Mouse (Mus musculus): ENCODE results near the gene Vps26a. TPM values are rescaled to one million over a fixed set of nuclear protein-coding genes. Genes with fewer than 3 reads are reported as not detected.
"Not testable (repeated sequence)": the region's sequence is repeated elsewhere in the genome, so short reads cannot be mapped to it uniquely, and the experiment has no call there.

Vps26a gene
- polyA plus RNA-seq, 1 experiment = 78.1 TPM

DNA sequence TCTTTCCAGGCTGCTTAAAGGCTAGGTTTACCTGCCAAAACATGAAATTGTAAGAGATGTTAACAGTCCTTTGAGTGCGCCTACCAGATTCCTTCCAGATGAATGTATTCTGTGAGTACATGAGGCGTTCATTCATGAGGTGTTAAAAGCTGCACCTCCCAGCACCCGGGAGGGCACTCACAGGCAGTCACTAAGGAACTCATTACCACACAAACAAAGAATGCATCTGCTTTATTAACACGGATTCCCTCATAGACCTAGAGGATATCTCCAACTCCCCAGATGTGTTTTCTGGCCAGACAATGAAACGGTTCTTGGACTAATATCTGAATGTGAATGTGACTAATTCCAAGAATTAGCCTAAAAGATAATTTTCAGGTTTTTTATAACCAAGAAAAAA lies 15.5 kb downstream of the Vps26a start:
- no peak for TF ChIP-seq CTCF (IDR thresholded peaks at IDR 0.05; ENCODE audit: borderline replicate concordance, insufficient read depth, low read length)
- no peak for TF ChIP-seq POLR2A (IDR thresholded peaks at IDR 0.05; ENCODE audit: low read depth, low read length)
- H3K4me1 ChIP-seq (ENCODE audit: control insufficient read depth, insufficient read depth, low read length) = no peaks in the 10 kb centered on the region; the same call in 1 of the 2 replicates
- H3K27ac ChIP-seq (ENCODE audit: insufficient read depth, low read length) = no peak overlapping the region
- no peak overlapping the region for H3K4me3 ChIP-seq (ENCODE audit: insufficient read depth, low read length)

DNA sequence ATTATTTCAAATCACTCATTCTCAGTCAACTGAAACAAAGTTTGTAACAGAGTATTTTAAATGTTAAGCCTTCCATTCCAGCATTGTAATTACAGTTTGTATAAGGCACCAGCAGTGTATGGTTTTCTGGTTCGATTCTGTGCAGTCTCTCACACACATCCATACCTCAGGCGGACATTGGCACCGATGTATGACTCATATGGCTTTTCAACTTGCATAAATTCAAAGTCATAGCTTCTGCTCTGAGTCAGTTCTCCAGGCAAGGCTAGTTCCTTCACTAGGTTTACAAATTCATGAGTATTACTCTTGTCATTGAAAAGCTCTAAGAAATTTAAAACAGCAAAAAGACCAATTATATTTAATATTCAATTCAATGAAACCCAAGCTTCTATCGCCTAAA lies 16.9 kb downstream of the Vps26a start:
- Histone ChIP-seq H3K4me1 (ENCODE audit: control insufficient read depth, insufficient read depth, low read length) (no peaks in the 10 kb centered on the region; the same call in 1 of the 2 replicates), H3K4me3 (ENCODE audit: insufficient read depth, low read length) (no peak overlapping the region), H3K27ac (ENCODE audit: insufficient read depth, low read length) (no peak overlapping the region)
- no peak for TF ChIP-seq POLR2A (IDR thresholded peaks at IDR 0.05; ENCODE audit: low read depth, low read length)

DNA sequence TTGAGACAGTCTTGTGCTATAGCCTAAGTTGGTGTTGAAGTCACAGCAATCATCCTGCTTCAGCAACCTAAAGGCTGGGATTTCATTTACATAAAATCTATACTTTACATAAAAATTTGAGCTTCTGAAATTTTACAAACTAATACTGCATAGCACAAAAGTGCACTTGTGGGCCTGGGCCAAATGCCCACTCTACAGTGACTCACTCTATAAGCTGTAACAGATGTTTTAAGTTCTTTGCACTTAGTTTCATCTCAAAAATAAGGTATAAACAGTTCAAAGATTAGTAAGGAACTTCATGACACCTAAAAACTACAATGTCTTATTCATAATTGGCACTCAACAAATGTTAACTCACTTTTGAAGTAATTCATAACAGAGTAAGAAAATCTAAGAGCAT lies 25.3 kb downstream of the Vps26a start:
- no peak overlapping the region for H3K27ac ChIP-seq (ENCODE audit: insufficient read depth, low read length)
- no peak overlapping the region for H3K4me3 ChIP-seq (ENCODE audit: insufficient read depth, low read length)
- peaks cover 8% of the 10 kb centered on the region for H3K4me1 ChIP-seq (ENCODE audit: control insufficient read depth, insufficient read depth, low read length)
- TF ChIP-seq CTCF (IDR thresholded peaks at IDR 0.05; ENCODE audit: borderline replicate concordance, insufficient read depth, low read length) (no peak), POLR2A (IDR thresholded peaks at IDR 0.05; ENCODE audit: low read depth, low read length) (no peak)

DNA sequence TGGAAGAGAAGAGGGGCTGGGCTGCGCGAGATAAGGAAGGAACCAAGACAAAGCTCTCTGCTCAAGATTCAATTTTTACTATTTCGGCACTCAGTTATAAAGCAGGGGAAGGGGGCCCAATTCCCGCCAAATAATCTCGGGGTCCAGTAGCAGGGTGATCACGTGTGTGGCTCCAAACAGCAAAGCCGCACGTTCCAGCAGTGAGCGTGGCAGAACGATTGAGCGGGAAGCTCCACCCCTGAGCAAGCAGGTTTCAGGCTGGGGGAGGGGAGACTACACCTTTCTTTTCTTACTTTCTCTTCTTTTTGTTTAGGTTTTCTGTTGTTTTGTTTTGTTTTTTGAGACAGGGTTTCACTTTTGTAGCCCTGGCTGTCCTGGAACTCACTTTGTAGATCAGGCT lies 34.6 kb downstream of the Vps26a start:
- not testable (repeated sequence) for H3K4me1 ChIP-seq (ENCODE audit: control insufficient read depth, insufficient read depth, low read length); H3K4me3 ChIP-seq (ENCODE audit: insufficient read depth, low read length); H3K27ac ChIP-seq (ENCODE audit: insufficient read depth, low read length)

DNA sequence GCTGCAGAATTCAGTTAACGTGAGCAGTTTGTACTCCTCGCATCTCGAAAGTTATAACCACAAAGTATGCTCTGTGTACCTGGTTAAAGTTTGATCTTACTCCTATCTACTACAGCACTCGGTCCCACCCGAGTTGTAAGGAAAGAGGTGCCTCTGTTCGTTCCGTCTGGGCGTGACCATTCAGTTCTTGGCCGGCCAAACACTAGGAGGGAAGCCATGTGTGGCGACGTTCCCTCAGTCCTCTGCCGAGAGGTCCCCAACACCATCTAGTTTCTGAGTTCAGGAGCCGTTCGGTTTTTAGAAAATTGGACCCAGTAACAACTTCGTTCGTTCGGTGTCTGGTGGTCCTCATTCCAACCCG lies 36.3 kb downstream of the Vps26a start:
- Histone ChIP-seq H3K4me3 (ENCODE audit: insufficient read depth, low read length) (peak overlapping the region; percentile 99), H3K4me1 (ENCODE audit: control insufficient read depth, insufficient read depth, low read length) (peaks cover 5% of the 10 kb centered on the region; the same call in 1 of the 2 replicates), H3K27ac (ENCODE audit: insufficient read depth, low read length) (peak overlapping the region; percentile 86)
- TF ChIP-seq CTCF (IDR thresholded peaks at IDR 0.05; ENCODE audit: borderline replicate concordance, insufficient read depth, low read length) (no peak), POLR2A (IDR thresholded peaks at IDR 0.05; ENCODE audit: low read depth, low read length) (no peak)

DNA sequence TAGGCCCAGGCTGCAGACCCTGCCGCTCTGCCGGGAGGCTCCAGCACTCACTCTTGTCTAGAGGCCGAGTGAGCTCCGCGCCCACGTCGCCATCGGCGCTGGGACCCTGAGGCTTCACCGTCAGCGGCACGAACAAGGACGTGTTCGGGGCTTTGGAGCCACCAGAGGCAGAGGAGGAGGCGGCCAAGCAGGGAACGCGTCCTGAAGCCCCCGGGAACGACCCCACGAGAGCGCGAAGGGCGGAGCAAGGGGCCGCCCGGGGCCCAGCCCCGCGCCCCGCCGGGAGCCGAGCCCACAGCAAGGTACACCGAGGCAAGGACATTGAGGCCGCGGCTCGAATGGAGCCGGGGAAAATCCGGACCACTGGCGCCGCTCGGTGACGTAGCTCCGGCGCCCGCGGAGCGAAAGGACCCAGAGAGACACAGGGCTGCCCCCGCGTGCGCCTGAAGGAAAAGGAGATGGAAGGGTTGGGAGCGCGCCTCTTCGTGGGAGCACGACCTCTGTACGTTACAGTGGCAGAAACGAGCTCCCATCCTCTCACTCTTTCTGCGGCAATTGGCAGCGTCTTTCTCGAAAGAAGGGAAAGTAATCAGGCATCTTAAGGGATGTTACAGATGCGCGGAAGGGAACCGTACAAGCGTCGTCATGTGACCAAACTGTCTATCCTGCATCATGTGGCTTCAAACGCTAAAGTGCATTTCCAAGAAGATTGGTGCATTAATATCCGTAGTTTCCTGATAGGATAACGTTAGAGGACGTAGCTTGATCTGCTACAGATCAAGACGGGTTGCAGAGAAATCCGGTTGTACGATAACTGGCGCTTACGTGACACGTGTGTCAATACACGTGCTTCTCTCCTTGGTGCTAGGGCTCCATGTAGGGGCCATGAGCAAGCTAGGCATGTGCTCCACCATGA lies 37.0 kb downstream of the Vps26a start, which contains the start of the genes 4930507D05Rik and Supv3l1:
TSS of gene 4930507D05Rik (plus strand) at position 126 of the 916 bp plus-strand sequence.
TSS of gene Supv3l1 (minus strand) at position 375 of the 916 bp plus-strand sequence.
- TF ChIP-seq POLR2A (IDR thresholded peaks at IDR 0.05; ENCODE audit: low read depth, low read length) (peak; percentile 69), CTCF (IDR thresholded peaks at IDR 0.05; ENCODE audit: borderline replicate concordance, insufficient read depth, low read length) (no peak)

DNA sequence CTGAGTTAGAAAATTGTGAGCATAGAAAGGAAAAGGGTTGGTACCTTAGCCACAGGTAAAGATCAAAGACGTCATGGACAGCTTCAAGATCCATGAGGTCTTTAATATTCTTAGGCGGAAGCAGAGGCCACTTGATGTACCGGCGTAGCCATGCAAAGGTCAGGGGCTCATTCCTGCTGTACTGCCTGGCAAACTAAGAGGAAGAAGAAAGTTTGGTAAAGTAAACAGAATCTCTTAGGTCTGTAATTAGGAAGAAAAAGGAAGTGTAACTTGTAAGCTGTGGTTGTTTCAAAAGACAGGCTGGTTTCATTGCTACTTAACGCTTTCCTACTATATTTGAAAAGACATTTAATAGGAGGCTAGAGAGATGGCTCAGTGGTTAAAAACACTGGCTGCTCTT lies 56.2 kb downstream of the Vps26a start:
- H3K4me1 ChIP-seq (ENCODE audit: control insufficient read depth, insufficient read depth, low read length) = no peaks in the 10 kb centered on the region
- H3K4me3 ChIP-seq (ENCODE audit: insufficient read depth, low read length) = no peak overlapping the region
- H3K27ac ChIP-seq (ENCODE audit: insufficient read depth, low read length) = no peak overlapping the region
- TF ChIP-seq CTCF (IDR thresholded peaks at IDR 0.05; ENCODE audit: borderline replicate concordance, insufficient read depth, low read length) (no peak), POLR2A (IDR thresholded peaks at IDR 0.05; ENCODE audit: low read depth, low read length) (no peak)

More for the DNA sequence above, 37.0 kb downstream of the Vps26a start, which contains the start of the genes 4930507D05Rik and Supv3l1:
- peaks cover 5% of the 10 kb centered on the region; the same call in 1 of the 2 replicates for H3K4me1 ChIP-seq (ENCODE audit: control insufficient read depth, insufficient read depth, low read length)
- peak within 1 kb of the TSS; percentile 86 for H3K27ac ChIP-seq (ENCODE audit: insufficient read depth, low read length)
- peak within 1 kb of the TSS; percentile 99 for H3K4me3 ChIP-seq (ENCODE audit: insufficient read depth, low read length)

DNA sequence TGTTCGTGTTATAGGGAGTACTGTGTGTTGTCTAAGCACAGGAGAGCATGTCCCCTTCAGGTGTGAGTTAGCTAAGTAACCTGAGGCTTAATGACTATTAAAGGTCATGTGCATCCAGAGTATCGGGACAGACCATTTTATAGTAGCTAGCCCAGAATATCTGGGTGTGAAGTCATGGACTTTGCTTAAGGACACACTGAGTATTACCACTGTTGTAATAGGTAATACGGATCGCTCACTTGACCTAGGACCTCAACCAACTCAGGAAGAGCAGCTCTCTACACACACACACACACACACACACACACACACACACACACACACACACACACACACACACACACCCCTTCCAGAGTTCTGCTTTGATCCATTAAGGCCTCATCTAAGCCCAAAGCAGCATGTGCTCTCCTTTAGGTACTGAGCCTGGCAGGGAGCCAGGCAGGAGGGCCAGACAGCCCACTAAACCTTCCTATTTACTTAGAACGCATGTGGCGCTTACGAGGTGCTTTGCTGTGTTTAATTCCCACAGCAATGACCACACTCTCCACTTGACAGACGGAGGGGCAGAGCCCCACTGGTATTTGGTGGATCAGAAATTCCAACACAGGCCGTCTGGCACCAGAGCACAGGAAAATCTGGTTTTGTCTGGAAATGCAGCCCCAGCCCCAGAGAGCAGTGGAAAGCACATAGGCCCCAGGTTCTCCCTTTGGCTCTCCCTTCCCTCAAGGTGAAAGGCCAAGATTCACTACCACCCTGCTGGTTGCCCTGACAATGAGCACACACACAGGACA lies 61.3 kb downstream of the Vps26a start:
- Histone ChIP-seq H3K4me1 (ENCODE audit: control insufficient read depth, insufficient read depth, low read length) (no peaks in the 10 kb centered on the region), H3K27ac (ENCODE audit: insufficient read depth, low read length) (no peak overlapping the region), H3K4me3 (ENCODE audit: insufficient read depth, low read length) (no peak overlapping the region)
- TF ChIP-seq POLR2A (IDR thresholded peaks at IDR 0.05; ENCODE audit: low read depth, low read length) = no peak
- no peak for TF ChIP-seq CTCF (IDR thresholded peaks at IDR 0.05; ENCODE audit: borderline replicate concordance, insufficient read depth, low read length)

DNA sequence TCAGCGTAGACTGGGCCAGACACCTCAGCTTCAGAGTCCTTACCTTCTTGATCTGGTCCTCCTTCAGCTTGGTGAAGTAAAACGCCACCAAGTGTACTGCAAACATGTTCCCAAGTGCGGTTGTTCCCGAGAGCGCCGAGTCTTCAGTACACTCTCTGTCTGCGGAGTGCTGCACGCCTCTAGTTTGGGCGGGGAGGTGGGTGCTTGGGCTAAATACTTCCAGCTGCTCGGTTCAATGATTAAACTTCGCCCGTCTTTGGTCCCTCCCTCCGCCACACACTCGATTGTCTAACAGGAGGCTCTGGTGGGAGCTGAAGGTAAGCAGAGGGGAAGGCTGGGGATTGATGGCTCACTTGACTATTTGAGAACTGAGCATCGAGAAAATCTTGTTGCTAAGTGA lies 64.3 kb downstream of the Vps26a start, which contains the start of gene Hkdc1:
TSS of gene Hkdc1 (minus strand) at position 237 of the 400 bp plus-strand sequence.
- Histone ChIP-seq H3K4me1 (ENCODE audit: control insufficient read depth, insufficient read depth, low read length) (no peaks in the 10 kb centered on the region), H3K4me3 (ENCODE audit: insufficient read depth, low read length) (no peak within 1 kb of the TSS), H3K27ac (ENCODE audit: insufficient read depth, low read length) (no peak within 1 kb of the TSS)
- no peak for TF ChIP-seq POLR2A (IDR thresholded peaks at IDR 0.05; ENCODE audit: low read depth, low read length)
- no peak for TF ChIP-seq CTCF (IDR thresholded peaks at IDR 0.05; ENCODE audit: borderline replicate concordance, insufficient read depth, low read length)

DNA sequence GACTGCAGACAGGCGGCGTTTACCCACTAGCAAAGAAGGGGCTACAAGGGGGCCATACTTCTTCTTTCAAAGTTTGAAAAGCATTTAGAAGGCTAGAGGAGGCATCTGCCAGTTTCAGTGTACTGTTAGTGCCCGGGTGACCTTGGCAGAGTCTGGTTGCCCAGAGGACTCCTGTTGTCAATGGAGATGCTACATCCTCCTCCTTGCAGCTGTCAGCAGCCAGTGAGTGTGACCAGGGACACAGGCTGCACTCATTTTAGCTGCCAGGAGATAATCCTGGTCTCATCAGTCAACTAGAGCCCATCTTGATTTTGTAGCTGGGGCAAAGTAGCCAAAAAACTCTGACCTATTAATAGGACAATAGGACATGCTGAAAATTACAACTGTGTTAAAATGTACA lies 65.5 kb downstream of the Vps26a start:
- Histone ChIP-seq H3K4me1 (ENCODE audit: control insufficient read depth, insufficient read depth, low read length) (no peaks in the 10 kb centered on the region), H3K4me3 (ENCODE audit: insufficient read depth, low read length) (no peak overlapping the region), H3K27ac (ENCODE audit: insufficient read depth, low read length) (no peak overlapping the region)
- no peak for TF ChIP-seq POLR2A (IDR thresholded peaks at IDR 0.05; ENCODE audit: low read depth, low read length)
- TF ChIP-seq CTCF (IDR thresholded peaks at IDR 0.05; ENCODE audit: borderline replicate concordance, insufficient read depth, low read length) = no peak
